Mouse (Mus musculus) midbrain, embryonic 14.5 days (tissue): ENCODE measurements at regions not wholly inside any gene's neighbourhood (a gene's known extent, or its start where the extent isn't known, plus 50 kb on each side); places are given as distances from the start of the nearest gene placed in this dataset.
A peak's percentile ranks its signal among the peaks of the same experiment; 100 is the strongest.

Source experiments
- ATAC-seq: fragments of 200-750 bp; cut with Nextera tagmentation; 2 replicates; pipeline ENCODE4 v1.8.0; 2017; ENCODE audit warnings: moderate number of reproducible peaks, moderate library complexity; ENCODE audit not compliant: low FRiP score, low TSS enrichment
- DNase-seq: peaks from one replicate; pipeline ENCODE4 v3.0.0-alpha.2; 2015
- H3K27ac ChIP-seq: fragments of 300-500 bp; sonication (generic); replicated peaks from 2 replicates; pipeline ENCODE4 v1.5.1; 2014; ENCODE audit warnings: mild to moderate bottlenecking, low read depth, low read length, moderate library complexity
- H3K27me3 ChIP-seq: fragments of 300-500 bp; sonication (generic); 2 replicates; pipeline ENCODE4 v1.6.1; 2014; ENCODE audit warnings: low read length, control low read depth, mixed read lengths; ENCODE audit not compliant: control insufficient read depth, insufficient read depth
- H3K36me3 ChIP-seq: fragments of 300-500 bp; sonication (generic); 2 replicates; pipeline ENCODE4 v1.6.1; 2014; ENCODE audit warnings: low read length, control low read depth; ENCODE audit not compliant: control insufficient read depth, insufficient read depth
- H3K4me1 ChIP-seq: fragments of 300-500 bp; sonication (generic); 2 replicates; pipeline ENCODE4 v1.6.1; 2014; ENCODE audit warnings: mild to moderate bottlenecking, antibody characterized with exemption, low read length, control low read depth; ENCODE audit not compliant: control insufficient read depth, insufficient read depth
- H3K4me2 ChIP-seq: fragments of 300-500 bp; sonication (generic); 2 replicates; pipeline ENCODE4 v1.6.1; 2014; ENCODE audit warnings: mild to moderate bottlenecking, low read length, moderate library complexity
- H3K4me3 ChIP-seq: fragments of 300-500 bp; sonication (generic); replicated peaks from 2 replicates; pipeline ENCODE4 v1.5.1; 2014; ENCODE audit warnings: low read depth, low read length
- H3K9ac ChIP-seq: fragments of 300-500 bp; sonication (generic); replicated peaks from 2 replicates; pipeline ENCODE4 v1.6.1; 2014; ENCODE audit warnings: mild to moderate bottlenecking, low read length, moderate library complexity
- H3K9me3 ChIP-seq: fragments of 300-500 bp; sonication (generic); 2 replicates; pipeline ENCODE4 v1.6.1; 2016; ENCODE audit warnings: low read length, control low read depth, mixed read lengths; ENCODE audit not compliant: control insufficient read depth
- WGBS: fragments of 180-500 bp; shearing (Covaris S2); extraction: QIAGEN DNeasy Blood & Tissue Kit; methylation state at CpG from one replicate; pipeline ENCODE4 v1.1.7; 2014; 5-methylcytosine and 5-hydroxymethylcytosine counted together

GRCm38 (mm10) chr4:22120953-22121352 lies 189.8 kb downstream of the Faxc start:
- no peaks in the 10 kb centered on the region for H3K4me1 ChIP-seq
- no peaks in the 10 kb centered on the region for H3K27me3 ChIP-seq
- 44% methylated on average over 3 of the region's 3 CpGs for WGBS
- H3K4me3 ChIP-seq: no peak overlapping the region
- ATAC-seq: no peak
- H3K36me3 ChIP-seq: no peaks in the 10 kb centered on the region
- no peak for DNase-seq
- no peak overlapping the region for H3K4me2 ChIP-seq
- H3K27ac ChIP-seq: no peak overlapping the region
- H3K9ac ChIP-seq: no peak overlapping the region
- H3K9me3 ChIP-seq: no peaks in the 10 kb centered on the region

- no peak overlapping the region for H3K4me3 ChIP-seq
- no peaks in the 10 kb centered on the region for H3K27me3 ChIP-seq
- ATAC-seq: no peak
- no peaks in the 10 kb centered on the region for H3K36me3 ChIP-seq
- no peak overlapping the region for H3K9ac ChIP-seq
- H3K9me3 ChIP-seq: no peaks in the 10 kb centered on the region
- H3K4me1 ChIP-seq: no peaks in the 10 kb centered on the region
- H3K4me2 ChIP-seq: no peak overlapping the region
- 73% methylated on average over 2 of the region's 2 CpGs for WGBS
- DNase-seq: no peak
- H3K27ac ChIP-seq: no peak overlapping the region
Measured at GRCm38 (mm10) chr4:22121397-22121796, 190.3 kb downstream of the Faxc start.

GRCm38 (mm10) chr4:22124836-22125235 lies 193.7 kb downstream of the Faxc start:
- DNase-seq (no peak), ATAC-seq (no peak)
- H3K36me3 ChIP-seq: no peaks in the 10 kb centered on the region
- no peaks in the 10 kb centered on the region for H3K4me1 ChIP-seq
- no peak overlapping the region for H3K4me2 ChIP-seq
- no peak overlapping the region for H3K4me3 ChIP-seq
- no peaks in the 10 kb centered on the region for H3K27me3 ChIP-seq
- H3K9ac ChIP-seq: no peak overlapping the region
- no peak overlapping the region for H3K27ac ChIP-seq
- WGBS: 89% methylated on average over 6 of the region's 6 CpGs
- H3K9me3 ChIP-seq: no peaks in the 10 kb centered on the region

GRCm38 (mm10) chr4:22130511-22130910 lies 199.4 kb downstream of the Faxc start:
- Histone ChIP-seq H3K4me3 (no peak overlapping the region), H3K27ac (no peak overlapping the region), H3K9ac (no peak overlapping the region), H3K9me3 (no peaks in the 10 kb centered on the region), H3K4me2 (no peak overlapping the region), H3K4me1 (peaks cover 20% of the 10 kb centered on the region), H3K27me3 (no peaks in the 10 kb centered on the region), H3K36me3 (no peaks in the 10 kb centered on the region)
- 86% methylated on average over 8 of the region's 8 CpGs for WGBS
- DNase-seq (no peak), ATAC-seq (no peak)

- DNase-seq: peak; percentile 86
- Histone ChIP-seq H3K4me2 (no peak overlapping the region), H3K4me1 (peaks cover 20% of the 10 kb centered on the region), H3K27ac (no peak overlapping the region; the same call in 1 of the 2 replicates), H3K36me3 (no peaks in the 10 kb centered on the region), H3K9me3 (no peaks in the 10 kb centered on the region), H3K9ac (no peak overlapping the region), H3K4me3 (no peak overlapping the region), H3K27me3 (no peaks in the 10 kb centered on the region)
- ATAC-seq: peak; percentile 75
- WGBS: 53% methylated on average over 13 of the region's 13 CpGs
Measured at GRCm38 (mm10) chr4:22131751-22132736, 200.9 kb downstream of the Faxc start.

GRCm38 (mm10) chr4:22133547-22134495 lies 202.7 kb downstream of the Faxc start:
- Histone ChIP-seq H3K4me2 (no peak overlapping the region), H3K36me3 (no peaks in the 10 kb centered on the region), H3K9ac (no peak overlapping the region; the same call in 1 of the 2 replicates), H3K9me3 (no peaks in the 10 kb centered on the region), H3K27ac (0 out of 2 replicates have a peak overlapping the region, but pooled peaks have one; percentile 37), H3K27me3 (no peaks in the 10 kb centered on the region), H3K4me1 (peaks cover 20% of the 10 kb centered on the region), H3K4me3 (no peak overlapping the region)
- 36% methylated on average over 14 of the region's 14 CpGs for WGBS
- DNase-seq (no peak), ATAC-seq (no peak; the same call in 1 of the 2 replicates)

- no peaks in the 10 kb centered on the region for H3K36me3 ChIP-seq
- no peaks in the 10 kb centered on the region for H3K27me3 ChIP-seq
- H3K9ac ChIP-seq: no peak overlapping the region
- H3K27ac ChIP-seq: no peak overlapping the region
- no peak overlapping the region for H3K4me2 ChIP-seq
- no peak overlapping the region for H3K4me3 ChIP-seq
- no peaks in the 10 kb centered on the region for H3K9me3 ChIP-seq
- WGBS: 36% methylated on average over 3 of the region's 3 CpGs
- H3K4me1 ChIP-seq: no peaks in the 10 kb centered on the region
- DNase-seq: no peak
- no peak for ATAC-seq
Measured at GRCm38 (mm10) chr4:22140122-22140521, 209.0 kb downstream of the Faxc start.

- H3K27ac ChIP-seq: no peak overlapping the region
- 97% methylated on average over 1 of the region's 1 CpGs for WGBS
- no peak overlapping the region for H3K9ac ChIP-seq
- no peak overlapping the region for H3K4me3 ChIP-seq
- no peaks in the 10 kb centered on the region for H3K9me3 ChIP-seq
- H3K36me3 ChIP-seq: no peaks in the 10 kb centered on the region
- H3K4me1 ChIP-seq: no peaks in the 10 kb centered on the region
- ATAC-seq (no peak), DNase-seq (no peak)
- no peaks in the 10 kb centered on the region for H3K27me3 ChIP-seq
- no peak overlapping the region for H3K4me2 ChIP-seq
Measured at GRCm38 (mm10) chr4:22143546-22143945, 212.4 kb downstream of the Faxc start.
